18 mouse cellular contexts compared by ENCODE assay signal in genomic region chr11:108228497-108228896, GRCm38 (mm10).
"Had no signal": no experiment of that assay in that cellular context is flagged by ENCODE, and none has a peak within 500 bp of the region (broad histone marks: within the 10 kb centered on the region; RNA-seq: fewer than 3 reads in every experiment).

No protein-coding gene starts in this region.

- H3K4me2 ChIP-seq: hindbrain, embryonic 13.5 days; hindbrain, embryonic 15.5 days; kidney, embryonic 15.5 days; limb, embryonic 13.5 days; limb, embryonic 15.5 days; liver, embryonic 12.5 days had no signal

- H3K9ac ChIP-seq: forebrain, postnatal 0 days; hindbrain, embryonic 13.5 days; hindbrain, embryonic 15.5 days; kidney, embryonic 15.5 days; limb, embryonic 13.5 days; limb, embryonic 15.5 days; liver, embryonic 12.5 days; liver, embryonic 14.5 days had no signal

- H3K9me3 ChIP-seq: hindbrain, embryonic 13.5 days; hindbrain, embryonic 15.5 days; kidney, embryonic 15.5 days; limb, embryonic 13.5 days; limb, embryonic 15.5 days; liver, embryonic 12.5 days had no signal

- H3K27ac ChIP-seq: hindbrain, embryonic 13.5 days; hindbrain, embryonic 15.5 days; hindbrain, postnatal 0 days; kidney, embryonic 15.5 days; kidney, postnatal 0 days; limb, embryonic 13.5 days; limb, embryonic 15.5 days; liver, embryonic 12.5 days; liver, embryonic 14.5 days had no signal

- H3K27me3 ChIP-seq: hindbrain, embryonic 15.5 days; kidney, embryonic 15.5 days; limb, embryonic 13.5 days; limb, embryonic 15.5 days; liver, embryonic 12.5 days had no signal

- ATAC-seq: forebrain, postnatal 0 days; hindbrain, postnatal 0 days; intestine, embryonic 16.5 days; liver, embryonic 12.5 days had no signal

- DNase-seq: forebrain, postnatal 0 days; gastrocnemius, postnatal 14 days; gastrocnemius, postnatal 36 days; heart, adult 11 months; heart, postnatal 10 days; heart, postnatal 36 days; left cerebral cortex, postnatal 4 days; lung, adult 18-20 months had no signal

- H3K4me3 ChIP-seq: hindbrain, embryonic 13.5 days; hindbrain, embryonic 15.5 days; kidney, embryonic 15.5 days; limb, embryonic 13.5 days; limb, embryonic 15.5 days; liver, embryonic 12.5 days had no signal

- H3K36me3 ChIP-seq: hindbrain, embryonic 13.5 days; hindbrain, embryonic 15.5 days; kidney, embryonic 15.5 days; limb, embryonic 13.5 days; limb, embryonic 15.5 days; liver, embryonic 12.5 days had no signal
